ENCODE assay signal across 20 mouse cellular contexts in genomic region chr1:54840040-54840439, GRCm38 (mm10).
DNase-seq lines count a peak whose midpoint lies in the region; ATAC-seq and TF ChIP-seq lines count a peak whose summit lies in the region.
"Had no signal": no experiment of that assay in that cellular context is flagged by ENCODE, and none has a peak within 500 bp of the region (broad histone marks: within the 10 kb centered on the region; RNA-seq: fewer than 3 reads in every experiment).

No protein-coding gene starts in this region.

- H3K4me3 ChIP-seq in embryonic facial prominence, embryonic 13.5 days = no peak overlapping the region
- no peak overlapping the region for H3K4me3 ChIP-seq in embryonic facial prominence, embryonic 10.5 days
- H3K4me3 ChIP-seq in liver, adult 2 months (ENCODE audit: insufficient read depth, low read depth, low read length) = no peak overlapping the region
- H3K4me3 ChIP-seq in liver, embryonic 12.5 days = no peak overlapping the region
- H3K4me3 ChIP-seq in MEL (ENCODE audit: control insufficient read depth in 1 of 2, insufficient read depth in 1 of 2, low read depth in 2 of 2, low read length in 2 of 2) = no peak overlapping the region
- H3K4me3 ChIP-seq in neural tube, embryonic 15.5 days (replicated peaks) = no peak overlapping the region
- no peak overlapping the region for H3K4me3 ChIP-seq in forebrain, embryonic 16.5 days (replicated peaks; ENCODE audit: low read length)
- H3K4me3 ChIP-seq: embryonic facial prominence, embryonic 15.5 days; heart, embryonic 13.5 days; hindbrain, embryonic 10.5 days; limb, embryonic 12.5 days; midbrain, embryonic 13.5 days had no signal

- no peak for TF ChIP-seq POLR2A in liver, adult 2 months (IDR thresholded peaks at IDR 0.05; ENCODE audit: extremely low read depth, insufficient read depth, low read length)
- TF ChIP-seq POLR2A in MEL (IDR thresholded peaks at IDR 0.05; ENCODE audit: control insufficient read depth in 1 of 2, insufficient read depth in 1 of 2, low read depth in 1 of 2, low read length in 2 of 2, poor library complexity in 1 of 2) = no peak

- no peak for ATAC-seq in embryonic facial prominence, embryonic 13.5 days (ENCODE audit: insufficient number of reproducible peaks, insufficient read depth, low FRiP score, low TSS enrichment, low read depth)
- no peak for ATAC-seq in liver, embryonic 12.5 days
- ATAC-seq in neural tube, embryonic 15.5 days (ENCODE audit: low FRiP score) = no peak
- no peak for ATAC-seq in forebrain, embryonic 16.5 days
- ATAC-seq: forebrain, postnatal 0 days; hindbrain, postnatal 0 days; midbrain, embryonic 13.5 days had no signal

- WGBS in embryonic facial prominence, embryonic 13.5 days = 68% methylated on average over 2 of the region's 2 CpGs
- 72% methylated on average over 2 of the region's 2 CpGs for WGBS in embryonic facial prominence, embryonic 10.5 days
- 41% methylated on average over 2 of the region's 2 CpGs for WGBS in liver, adult 2 months
- 14% methylated on average over 2 of the region's 2 CpGs for WGBS in liver, embryonic 12.5 days (ENCODE audit: insufficient replicate concordance)
- WGBS in neural tube, embryonic 15.5 days = 72% methylated on average over 2 of the region's 2 CpGs
- 92% methylated on average over 2 of the region's 2 CpGs for WGBS in forebrain, embryonic 16.5 days

- no peaks in the 10 kb centered on the region for H3K9me3 ChIP-seq in embryonic facial prominence, embryonic 13.5 days
- no peaks in the 10 kb centered on the region for H3K9me3 ChIP-seq in embryonic facial prominence, embryonic 10.5 days
- no peaks in the 10 kb centered on the region for H3K9me3 ChIP-seq in liver, embryonic 12.5 days (replicated peaks)
- no peaks in the 10 kb centered on the region for H3K9me3 ChIP-seq in MEL (replicated peaks; ENCODE audit: insufficient read depth, low read length)
- H3K9me3 ChIP-seq in neural tube, embryonic 15.5 days (replicated peaks) = no peaks in the 10 kb centered on the region
- no peaks in the 10 kb centered on the region for H3K9me3 ChIP-seq in forebrain, embryonic 16.5 days (ENCODE audit: control insufficient read depth, low read length)
- H3K9me3 ChIP-seq: embryonic facial prominence, embryonic 15.5 days; heart, embryonic 13.5 days; hindbrain, embryonic 10.5 days; limb, embryonic 12.5 days; midbrain, embryonic 13.5 days had no signal

- no peak overlapping the region for H3K4me2 ChIP-seq in embryonic facial prominence, embryonic 13.5 days
- no peak overlapping the region for H3K4me2 ChIP-seq in liver, embryonic 12.5 days
- H3K4me2 ChIP-seq in neural tube, embryonic 15.5 days = no peak overlapping the region
- H3K4me2 ChIP-seq in forebrain, embryonic 16.5 days (ENCODE audit: low read length) = no peak overlapping the region
- H3K4me2 ChIP-seq: embryonic facial prominence, embryonic 15.5 days; heart, embryonic 13.5 days; limb, embryonic 12.5 days; midbrain, embryonic 13.5 days had no signal

- no peak overlapping the region for H3K9ac ChIP-seq in embryonic facial prominence, embryonic 13.5 days
- no peak overlapping the region for H3K9ac ChIP-seq in liver, adult 2 months (ENCODE audit: low read depth, low read length)
- no peak overlapping the region for H3K9ac ChIP-seq in liver, embryonic 12.5 days
- H3K9ac ChIP-seq in MEL (ENCODE audit: control insufficient read depth, low read depth, low read length, poor library complexity, severe bottlenecking) = no peak overlapping the region
- no peak overlapping the region for H3K9ac ChIP-seq in neural tube, embryonic 15.5 days (replicated peaks)
- no peak overlapping the region for H3K9ac ChIP-seq in forebrain, embryonic 16.5 days (replicated peaks; ENCODE audit: low read depth, low read length)
- H3K9ac ChIP-seq: embryonic facial prominence, embryonic 15.5 days; forebrain, postnatal 0 days; heart, embryonic 13.5 days; limb, embryonic 12.5 days; midbrain, embryonic 13.5 days had no signal

- H3K4me1 ChIP-seq in embryonic facial prominence, embryonic 13.5 days = peaks cover 65% of the 10 kb centered on the region
- H3K4me1 ChIP-seq in embryonic facial prominence, embryonic 10.5 days = peaks cover 6% of the 10 kb centered on the region
- peaks cover 9% of the 10 kb centered on the region; the same call in 1 of the 2 replicates for H3K4me1 ChIP-seq in liver, adult 2 months (ENCODE audit: control insufficient read depth, insufficient read depth, low read length)
- peaks cover 30% of the 10 kb centered on the region; the same call in 1 of the 2 replicates for H3K4me1 ChIP-seq in liver, embryonic 12.5 days
- H3K4me1 ChIP-seq in MEL (ENCODE audit: control insufficient read depth in 1 of 2, insufficient read depth in 2 of 2, low read length in 2 of 2) = 0 out of 4 replicates have a peak, but pooled peaks cover 0 to 2% of the 10 kb centered on the region in 2 experiments
- H3K4me1 ChIP-seq in neural tube, embryonic 15.5 days = peaks cover 9% of the 10 kb centered on the region
- peaks cover 15% of the 10 kb centered on the region for H3K4me1 ChIP-seq in forebrain, embryonic 16.5 days (replicated peaks; ENCODE audit: control insufficient read depth, insufficient read depth, low read length)
- H3K4me1 ChIP-seq: midbrain, embryonic 13.5 days had no signal

- no peaks in the 10 kb centered on the region for H3K36me3 ChIP-seq in embryonic facial prominence, embryonic 13.5 days
- no peaks in the 10 kb centered on the region for H3K36me3 ChIP-seq in embryonic facial prominence, embryonic 10.5 days (replicated peaks)
- no peaks in the 10 kb centered on the region for H3K36me3 ChIP-seq in liver, adult 2 months (ENCODE audit: control insufficient read depth, insufficient read depth, low read length)
- H3K36me3 ChIP-seq in liver, embryonic 12.5 days = no peaks in the 10 kb centered on the region
- no peaks in the 10 kb centered on the region for H3K36me3 ChIP-seq in MEL (ENCODE audit: control insufficient read depth in 1 of 2, insufficient read depth in 2 of 2, low read length in 2 of 2)
- no peaks in the 10 kb centered on the region for H3K36me3 ChIP-seq in neural tube, embryonic 15.5 days
- H3K36me3 ChIP-seq in forebrain, embryonic 16.5 days (ENCODE audit: control insufficient read depth, insufficient read depth) = no peaks in the 10 kb centered on the region
- H3K36me3 ChIP-seq: embryonic facial prominence, embryonic 15.5 days; heart, embryonic 13.5 days; hindbrain, embryonic 10.5 days; limb, embryonic 12.5 days; midbrain, embryonic 13.5 days had no signal

- peaks cover 3% of the 10 kb centered on the region; the same call in 1 of the 2 replicates for H3K79me2 ChIP-seq in liver, adult 2 months (ENCODE audit: control insufficient read depth, insufficient read depth, low read length)
- H3K79me2 ChIP-seq in MEL (ENCODE audit: control insufficient read depth, insufficient read depth, low read length, poor library complexity) = no peaks in the 10 kb centered on the region

- TF ChIP-seq RAD21 in MEL (IDR thresholded peaks at IDR 0.05; ENCODE audit: low read depth, low read length) = no peak

- no peak for DNase-seq in embryonic facial prominence, embryonic 10.5 days (ENCODE audit: low spot score)
- no peak for DNase-seq in liver, adult 2 months (ENCODE audit: extremely low read depth, low read depth, low spot score)
- peak; percentile 14 for DNase-seq in MEL (ENCODE audit: low read depth, low spot score)
- peak; percentile 67 for DNase-seq in lung, postnatal 25 days (ENCODE audit: low spot score)
- DNase-seq: adrenal gland, postnatal 10 days; cerebellum, postnatal 10 days; forebrain, postnatal 0 days; kidney, adult 18-20 months; right cerebral cortex, postnatal 25 days; thymus, adult 2 months had no signal

- 0 out of 2 replicates have a peak overlapping the region, but pooled peaks have one; percentile 11 for H3K27ac ChIP-seq in embryonic facial prominence, embryonic 13.5 days
- H3K27ac ChIP-seq in embryonic facial prominence, embryonic 10.5 days (replicated peaks) = no peak overlapping the region
- peak overlapping the region; percentile 32 for H3K27ac ChIP-seq in liver, adult 2 months (replicated peaks; ENCODE audit: insufficient read depth, low read depth, low read length)
- no peak overlapping the region for H3K27ac ChIP-seq in liver, embryonic 12.5 days
- no peak overlapping the region for H3K27ac ChIP-seq in MEL (ENCODE audit: control insufficient read depth, low read depth, low read length)
- H3K27ac ChIP-seq in neural tube, embryonic 15.5 days (replicated peaks) = no peak overlapping the region
- H3K27ac ChIP-seq in forebrain, embryonic 16.5 days (ENCODE audit: low read length) = no peak overlapping the region
- H3K27ac ChIP-seq: embryonic facial prominence, embryonic 15.5 days; heart, embryonic 13.5 days; hindbrain, embryonic 10.5 days; hindbrain, postnatal 0 days; limb, embryonic 12.5 days; midbrain, embryonic 13.5 days had no signal

- TF ChIP-seq CTCF in liver, adult 2 months (IDR thresholded peaks at IDR 0.05; ENCODE audit: low read depth, low read length) = no peak
- TF ChIP-seq CTCF in MEL (IDR thresholded peaks at IDR 0.05 in 2 of 3, conservative IDR thresholded peaks at IDR 0.05 in 1 of 3; ENCODE audit: control insufficient read depth in 1 of 3, insufficient read depth in 1 of 3, low read depth in 2 of 3, low read length in 3 of 3, poor library complexity in 1 of 3, severe bottlenecking in 1 of 3) = no peak

- no peaks in the 10 kb centered on the region for H3K27me3 ChIP-seq in embryonic facial prominence, embryonic 13.5 days
- no peaks in the 10 kb centered on the region for H3K27me3 ChIP-seq in embryonic facial prominence, embryonic 10.5 days (replicated peaks; ENCODE audit: low read depth, poor library complexity, severe bottlenecking)
- H3K27me3 ChIP-seq in liver, adult 2 months (ENCODE audit: control insufficient read depth, insufficient read depth, low read length) = no peaks in the 10 kb centered on the region
- H3K27me3 ChIP-seq in liver, embryonic 12.5 days (replicated peaks) = no peaks in the 10 kb centered on the region
- H3K27me3 ChIP-seq in MEL (ENCODE audit: control insufficient read depth in 1 of 2, insufficient read depth in 2 of 2, low read length in 2 of 2) = no peaks in the 10 kb centered on the region
- H3K27me3 ChIP-seq in neural tube, embryonic 15.5 days (replicated peaks) = no peaks in the 10 kb centered on the region
- H3K27me3 ChIP-seq in forebrain, embryonic 16.5 days (replicated peaks; ENCODE audit: control insufficient read depth, insufficient read depth, low read length) = no peaks in the 10 kb centered on the region
- H3K27me3 ChIP-seq: embryonic facial prominence, embryonic 15.5 days; heart, embryonic 13.5 days; limb, embryonic 12.5 days; midbrain, embryonic 13.5 days had no signal

- TF ChIP-seq EP300 in MEL (IDR thresholded peaks at IDR 0.05; ENCODE audit: low read depth in 1 of 2, low read length in 2 of 2) = 0 out of 4 replicates have a peak, but pooled peaks of 1 of the 2 experiments have one; percentile 23

TF ChIP-seq in MEL, 35 proteins besides CTCF, POLR2A, EP300 and RAD21:
- 0 out of 2 replicates have a peak, but pooled peaks have one; percentile 6 for TF ChIP-seq RCOR1 (IDR thresholded peaks at IDR 0.05; ENCODE audit: low read depth, low read length)
- TF ChIP-seq MAFK (IDR thresholded peaks at IDR 0.05; ENCODE audit: borderline replicate concordance, low read depth, low read length) = no peak
- peak; percentile 46; the same call in 1 of the 2 replicates for TF ChIP-seq GATA1 (IDR thresholded peaks at IDR 0.05; ENCODE audit: low read depth, low read length)
- TF ChIP-seq UBTF (IDR thresholded peaks at IDR 0.05; ENCODE audit: borderline replicate concordance, insufficient read depth, low read depth, low read length) = no peak
TF ChIP-seq in MEL: peak in this region for 2.

Comparison
In these comparisons a context has a peak if more than half of its experiments do, and no peak if none do; other contexts are left out.
1. H3K27ac ChIP-seq: peak in embryonic facial prominence, embryonic 13.5 days (single experiment) and liver, adult 2 months (single experiment); none in embryonic facial prominence, embryonic 10.5 days (single experiment), liver, embryonic 12.5 days (single experiment), MEL (single experiment), neural tube, embryonic 15.5 days (single experiment) and forebrain, embryonic 16.5 days (single experiment).
2. DNase-seq: peak in MEL (single experiment) and lung, postnatal 25 days (single experiment); none in embryonic facial prominence, embryonic 10.5 days (single experiment) and liver, adult 2 months (single experiment).